Mouse (Mus musculus) testis, adult 10 weeks (tissue): Measurements from ENCODE around the gene Smarcc2. TPM values are rescaled to one million over a fixed set of nuclear protein-coding genes. Genes with fewer than 3 reads are reported as not detected.

Source experiments
- polyA plus RNA-seq: library from polyadenylated mRNA; stranded (reverse); fragments of 350-450 nt; fragmentation: Illumina TruSeq; extraction: RNeasy Lipid Tissue Mini Kit (QIAGEN cat#74804); gene quantifications from one replicate; pipeline ENCODE4 v1.2.3, GENCODE M21; 2014; ENCODE audit warnings: low read depth, low replicate concordance

Smarcc2 gene
- 96.4 TPM for polyA plus RNA-seq

GRCm38 (mm10) chr10:128458719-128459408 lies at the start of gene Smarcc2:
Gene Smarcc2 (plus strand): TSS chr10:128459248.

GRCm38 (mm10) chr10:128411211-128412054 lies 47.6 kb upstream of the Smarcc2 start, which contains the start of the genes Nabp2 and Rnf41:
Gene Nabp2 (minus strand): TSS chr10:128411492.
Gene Rnf41 (plus strand): TSS chr10:128411657.

GRCm38 (mm10) chr10:128493695-128494666 lies 34.9 kb downstream of the Smarcc2 start, which contains the start of gene Myl6:
Gene Myl6 (minus strand): TSS chr10:128494145.

GRCm38 (mm10) chr10:128498590-128498989 lies 39.5 kb downstream of the Smarcc2 start, which contains the start of gene Myl6b:
Gene Myl6b (minus strand): TSS chr10:128498685.

GRCm38 (mm10) chr10:128525671-128526308 lies 66.7 kb downstream of the Smarcc2 start, which contains the start of gene Esyt1:
Gene Esyt1 (minus strand): TSS chr10:128525871.

Other genes starting within 250 kb of the Smarcc2 start
- gene Spryd4, start 247.4 kb upstream of the Smarcc2 start, polyA plus RNA-seq = 3.3 TPM
- gene Mip, start 233.4 kb upstream of the Smarcc2 start, polyA plus RNA-seq = not detected
- 2.2 TPM for gene Timeless, start 227.2 kb upstream of the Smarcc2 start, polyA plus RNA-seq
- not detected for gene Apon, start 205.2 kb upstream of the Smarcc2 start, polyA plus RNA-seq
- gene Apof, start 190.6 kb upstream of the Smarcc2 start, polyA plus RNA-seq = 0.34 TPM
- gene Stat2, start 188.7 kb upstream of the Smarcc2 start, polyA plus RNA-seq = 1.8 TPM
- gene Il23a, start 160.5 kb upstream of the Smarcc2 start, polyA plus RNA-seq = 0.36 TPM
- 10.8 TPM for gene Pan2, start 155.9 kb upstream of the Smarcc2 start, polyA plus RNA-seq
- 7.6 TPM for gene Cnpy2, start 136.8 kb upstream of the Smarcc2 start, polyA plus RNA-seq
- gene Cs, start 121.5 kb upstream of the Smarcc2 start, polyA plus RNA-seq = 25.2 TPM
- 4.6 TPM for gene Coq10a, start 90.3 kb upstream of the Smarcc2 start, polyA plus RNA-seq
- 2.2 TPM for gene Ankrd52, start 82.1 kb upstream of the Smarcc2 start, polyA plus RNA-seq
- gene Slc39a5, start 58.0 kb upstream of the Smarcc2 start, polyA plus RNA-seq = not detected
- gene Nabp2, start 47.8 kb upstream of the Smarcc2 start, polyA plus RNA-seq = 9.7 TPM
- 9.4 TPM for gene Rnf41, start 47.6 kb upstream of the Smarcc2 start, polyA plus RNA-seq
- 20.5 TPM for gene Myl6, start 34.9 kb downstream of the Smarcc2 start, polyA plus RNA-seq
- gene Myl6b, start 39.4 kb downstream of the Smarcc2 start, polyA plus RNA-seq = 0.71 TPM
- 0.36 TPM for gene Esyt1, start 66.6 kb downstream of the Smarcc2 start, polyA plus RNA-seq
- gene Zc3h10, start 88.5 kb downstream of the Smarcc2 start, polyA plus RNA-seq = 3.2 TPM
- 21.9 TPM for gene Rpl41, start 90.1 kb downstream of the Smarcc2 start, polyA plus RNA-seq
- 83.5 TPM for gene Pa2g4, start 106.7 kb downstream of the Smarcc2 start, polyA plus RNA-seq
- 0.55 TPM for gene Erbb3, start 130.4 kb downstream of the Smarcc2 start, polyA plus RNA-seq
- 5.4 TPM for gene Rps26, start 167.5 kb downstream of the Smarcc2 start, polyA plus RNA-seq
- gene Ikzf4, start 186.7 kb downstream of the Smarcc2 start, polyA plus RNA-seq = 0.34 TPM
- gene Suox, start 214.8 kb downstream of the Smarcc2 start, polyA plus RNA-seq = 3.7 TPM
- 36.2 TPM for gene Rab5b, start 237.0 kb downstream of the Smarcc2 start, polyA plus RNA-seq
- gene Pmel, start 244.9 kb downstream of the Smarcc2 start, polyA plus RNA-seq = 1.1 TPM
- 48.1 TPM for gene Cdk2, start 245.8 kb downstream of the Smarcc2 start, polyA plus RNA-seq